Mouse (Mus musculus) ES-E14 (cell line): ENCODE measurements at regions not wholly inside any gene's neighbourhood (a gene's known extent, or its start where the extent isn't known, plus 50 kb on each side); places are given as distances from the start of the nearest gene placed in this dataset.

Experiments
- HCFC1 ChIP-seq: IDR thresholded peaks from 2 replicates; pipeline ENCODE4 v1.6.1; 2012; ENCODE audit warnings: low read length, inconsistent platforms, borderline replicate concordance; ENCODE audit not compliant: insufficient read depth
- ZNF384 ChIP-seq: IDR thresholded peaks from 2 replicates; pipeline ENCODE4 v1.6.1; 2012; ENCODE audit warnings: low read depth, low read length, inconsistent platforms

DNA sequence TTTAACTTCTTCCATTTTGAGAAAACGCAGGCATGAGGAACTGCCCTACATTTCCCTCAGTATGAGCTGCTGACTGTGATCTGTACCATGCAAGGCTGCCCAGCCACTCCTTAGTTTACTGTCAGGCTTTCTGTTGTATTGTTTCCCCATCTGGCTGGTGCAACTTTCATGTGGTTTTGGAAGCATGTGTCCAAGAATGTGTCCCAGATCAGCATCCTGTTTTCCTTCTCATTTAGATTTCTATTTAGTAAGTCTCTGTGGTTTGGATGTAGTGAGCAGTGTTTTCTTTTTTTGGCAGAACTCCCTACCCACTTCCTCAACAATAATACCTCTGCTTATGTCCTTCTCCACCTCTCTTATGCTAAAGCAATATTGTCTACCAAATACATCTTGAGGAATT, 352.5 kb upstream of the Gm5148 start:
- TF ChIP-seq ZNF384 (no peak), HCFC1 (no peak)
